Mouse (Mus musculus) T-helper 2 cell (primary cell): ENCODE measurements at regions not wholly inside any gene's neighbourhood (a gene's known extent, or its start where the extent isn't known, plus 50 kb on each side); places are given as distances from the start of the nearest gene placed in this dataset.
"Not testable (repeated sequence)": the region's sequence is repeated elsewhere in the genome, so short reads cannot be mapped to it uniquely, and the experiment has no call there.

ENCODE experiments used
- in situ Hi-C: fragments of 300-600 bp; cut with MboI, MseI; formaldehyde crosslinking; loops from one replicate; pipeline ENCODE4 v1.15.1; 2025; ENCODE audit warnings: high pct_unique_total_duplicates

GRCm38 (mm10) chr11:91196351-91196750, 381.0 kb downstream of the Kif2b start:
- in situ Hi-C loops = no loop called here

GRCm38 (mm10) chr11:91167336-91167735, 410.0 kb downstream of the Kif2b start:
- in situ Hi-C loops = not testable (repeated sequence)

- in situ Hi-C loops = no loop called here
These were observed 443.5 kb downstream of the Kif2b start for GRCm38 (mm10) chr11:91133753-91134270.

GRCm38 (mm10) chr11:91132771-91133380, 444.5 kb downstream of the Kif2b start:
- in situ Hi-C loops = no loop called here

- in situ Hi-C loops = no loop called here
These were observed 443.8 kb upstream of the Tom1l1 start for GRCm38 (mm10) chr11:91131960-91132359.

GRCm38 (mm10) chr11:91098186-91098585, 410.0 kb upstream of the Tom1l1 start:
- in situ Hi-C loops = no loop called here

DNA sequence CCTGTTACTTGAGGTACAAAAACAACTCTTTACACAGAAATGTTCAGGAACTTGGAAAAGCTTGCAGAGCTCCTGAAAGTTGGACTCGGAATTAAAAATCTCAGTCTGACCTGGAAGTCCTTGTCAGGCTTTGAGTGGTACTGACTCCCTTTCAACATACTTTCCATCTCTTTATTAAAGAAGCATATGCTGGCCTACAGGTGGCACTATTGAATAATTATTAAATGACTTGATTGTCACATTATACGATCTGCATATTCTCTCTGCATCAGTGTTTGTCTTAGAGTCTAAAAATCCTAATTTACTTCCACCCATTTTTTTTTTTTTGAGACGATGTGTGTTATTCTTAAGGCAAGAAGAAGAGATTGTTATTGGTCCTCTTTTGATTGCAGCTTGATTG, 409.4 kb upstream of the Tom1l1 start:
- in situ Hi-C loops = no loop called here

- in situ Hi-C loops = no loop called here
These were observed 408.0 kb upstream of the Tom1l1 start for GRCm38 (mm10) chr11:91096000-91096652.

DNA sequence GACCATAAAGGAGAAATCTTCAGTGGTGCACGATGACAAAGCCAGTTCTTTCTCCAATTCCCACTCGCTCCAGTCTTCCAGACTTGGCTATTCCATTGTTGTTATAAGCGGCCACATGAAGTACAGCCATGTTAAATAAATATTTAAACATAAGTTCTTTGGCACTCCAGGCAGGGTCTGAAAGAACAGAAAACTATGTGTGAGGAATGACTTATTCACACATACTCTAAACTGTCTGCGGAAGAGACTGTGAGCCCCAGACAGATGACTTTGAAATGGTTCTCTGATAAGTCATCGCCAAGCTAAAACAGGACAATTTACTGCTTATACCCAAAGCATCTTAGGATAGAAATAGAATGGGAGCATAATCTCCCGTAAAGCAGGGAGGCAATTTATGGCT, 377.2 kb upstream of the Tom1l1 start:
- in situ Hi-C loops = no loop called here

DNA sequence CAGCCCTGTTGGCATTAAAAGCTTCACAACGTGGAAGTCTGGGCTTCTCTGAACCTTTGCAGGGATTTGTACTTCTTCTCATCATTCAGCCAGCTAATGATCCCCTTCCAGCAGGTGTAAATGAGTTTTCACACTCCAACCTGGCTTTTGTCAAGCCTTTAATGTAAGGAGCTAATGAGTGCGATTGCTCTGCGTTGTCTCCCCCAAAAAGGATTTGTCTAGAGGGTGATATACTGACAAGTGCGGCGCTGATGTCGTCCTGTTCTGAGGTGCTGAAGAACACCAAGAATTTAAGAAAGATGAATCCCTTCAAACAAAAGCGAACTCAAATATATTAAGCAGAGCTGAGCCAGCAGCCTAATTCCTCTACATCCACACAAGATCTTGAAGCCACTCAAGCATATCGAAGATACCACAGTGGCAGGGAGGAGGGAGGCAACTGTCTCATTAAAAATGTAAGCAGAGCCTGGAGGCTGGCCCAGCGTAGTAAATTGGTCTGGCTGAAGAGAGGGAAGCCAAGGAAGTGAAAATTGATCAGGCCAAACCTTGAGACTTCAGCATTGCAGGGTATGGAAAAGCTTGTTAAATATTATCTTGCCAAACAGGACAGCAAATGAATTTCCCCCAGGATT, 368.9 kb upstream of the Tom1l1 start:
- in situ Hi-C loops = no loop called here

DNA sequence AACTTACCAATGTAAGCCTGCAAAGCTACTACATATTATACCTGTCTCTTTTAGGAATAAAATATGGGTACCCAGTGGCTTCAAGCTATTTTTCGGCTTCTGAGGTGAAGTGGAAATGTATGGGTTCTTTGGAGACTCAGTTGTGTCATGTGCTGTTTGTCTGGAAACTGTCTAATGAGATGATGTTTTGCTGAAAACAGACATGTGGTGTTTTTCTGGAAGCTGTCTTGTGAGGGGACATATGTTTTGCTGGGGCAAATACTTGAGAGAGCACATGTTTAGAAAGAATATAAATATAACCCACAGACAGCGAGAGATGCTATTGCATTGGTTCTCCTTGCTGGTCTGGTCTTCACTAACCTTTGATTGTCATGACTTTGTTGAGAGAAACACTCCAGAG, 365.2 kb upstream of the Tom1l1 start:
- in situ Hi-C loops = no loop called here

- in situ Hi-C loops = no loop called here
These were observed 363.5 kb upstream of the Tom1l1 start for GRCm38 (mm10) chr11:91051646-91052045.

- in situ Hi-C loops = no loop called here
These were observed 353.3 kb upstream of the Tom1l1 start for GRCm38 (mm10) chr11:91041486-91041885.
